Comparison of ENCODE assay signal across 17 mouse cellular contexts in genomic region chr10:103140609-103141008, GRCm38 (mm10).
"Had no signal": no experiment of that assay in that cellular context is flagged by ENCODE, and none has a peak within 500 bp of the region (broad histone marks: within the 10 kb centered on the region; RNA-seq: fewer than 3 reads in every experiment).

No protein-coding gene starts in this region.

- H3K36me3 ChIP-seq: kidney, embryonic 15.5 days; limb, embryonic 12.5 days; limb, embryonic 15.5 days; midbrain, embryonic 13.5 days had no signal

- ATAC-seq: intestine, embryonic 16.5 days; liver, postnatal 0 days; lung, postnatal 0 days; midbrain, embryonic 13.5 days had no signal

- H3K4me2 ChIP-seq: limb, embryonic 12.5 days; limb, embryonic 15.5 days; liver, embryonic 11.5 days; lung, embryonic 14.5 days; midbrain, embryonic 13.5 days had no signal

- H3K27ac ChIP-seq: kidney, embryonic 15.5 days; left cerebral cortex, adult 2 months; limb, embryonic 12.5 days; limb, embryonic 15.5 days; liver, embryonic 14.5 days; macrophage; midbrain, embryonic 13.5 days; stomach, postnatal 0 days had no signal

- H3K9me3 ChIP-seq: kidney, embryonic 15.5 days; limb, embryonic 12.5 days; limb, embryonic 15.5 days; midbrain, embryonic 13.5 days had no signal

- H3K4me3 ChIP-seq: left cerebral cortex, adult 2 months; limb, embryonic 12.5 days; limb, embryonic 15.5 days; midbrain, embryonic 13.5 days had no signal

- H3K27me3 ChIP-seq: kidney, embryonic 15.5 days; limb, embryonic 12.5 days; limb, embryonic 15.5 days; midbrain, embryonic 13.5 days had no signal

- H3K4me1 ChIP-seq: kidney, embryonic 15.5 days; limb, embryonic 12.5 days; limb, embryonic 15.5 days; midbrain, embryonic 13.5 days had no signal

- DNase-seq: kidney, adult 18-20 months; layer of hippocampus, postnatal 36 days; liver, postnatal 0 days; lung, embryonic 14.5 days; thymus, adult 2 months; thymus, postnatal 25 days had no signal

- H3K9ac ChIP-seq: kidney, embryonic 15.5 days; limb, embryonic 12.5 days; limb, embryonic 15.5 days; liver, embryonic 14.5 days; liver, postnatal 0 days; lung, embryonic 14.5 days; midbrain, embryonic 13.5 days had no signal
